Mouse (Mus musculus) erythroblast, embryonic 14.5 days (primary cell): Measurements from ENCODE around the gene Mrc2. TPM values are rescaled to one million over a fixed set of nuclear protein-coding genes. Genes with fewer than 3 reads are reported as not detected.

ENCODE experiments used
- H3K27me3 ChIP-seq: 2 replicates; pipeline ENCODE4 v1.6.1; 2012; ENCODE audit warnings: inconsistent platforms; ENCODE audit not compliant: control insufficient read depth
- H3K36me3 ChIP-seq: 2 replicates; pipeline ENCODE4 v1.6.1; 2012; ENCODE audit warnings: mild to moderate bottlenecking, inconsistent platforms; ENCODE audit not compliant: control insufficient read depth
- H3K4me1 ChIP-seq: 2 replicates; pipeline ENCODE4 v1.6.1; 2012; ENCODE audit warnings: inconsistent platforms; ENCODE audit not compliant: control insufficient read depth
- H3K4me3 ChIP-seq: replicated peaks from 2 replicates; pipeline ENCODE3; 2012; ENCODE audit warnings: moderate library complexity, mild to moderate bottlenecking, inconsistent platforms
- H3K9me3 ChIP-seq: 2 replicates; pipeline ENCODE4 v1.6.1; 2012; ENCODE audit warnings: low read length, inconsistent platforms, mixed read lengths; ENCODE audit not compliant: control insufficient read depth
- GATA1 ChIP-seq: IDR thresholded peaks from 2 replicates; pipeline ENCODE4 v1.6.1; 2012; ENCODE audit warnings: low read length, inconsistent platforms, mixed read lengths
- TAL1 ChIP-seq: IDR thresholded peaks from 3 replicates; pipeline ENCODE4 v1.6.1; 2012; ENCODE audit warnings: low read length, inconsistent platforms, mixed read lengths
- polyA plus RNA-seq: library from polyadenylated mRNA; stranded (reverse); fragments of >175 nt; gene quantifications from 2 replicates; pipeline ENCODE4 v1.2.3, GENCODE M21; 2012

The Mrc2 gene
- polyA plus RNA-seq, 1 experiment: 0.01 TPM

- TF ChIP-seq TAL1 (no peak), GATA1 (no peak)
- Histone ChIP-seq H3K36me3 (no peaks in the 10 kb centered on the region), H3K4me3 (no peak overlapping the region), H3K4me1 (no peaks in the 10 kb centered on the region), H3K9me3 (no peaks in the 10 kb centered on the region), H3K27me3 (no peaks in the 10 kb centered on the region)
These were observed 46.4 kb downstream of the Mrc2 start for GRCm38 (mm10) chr11:105338596-105339390.

GRCm38 (mm10) chr11:105345284-105345683, 52.8 kb downstream of the Mrc2 start:
- H3K36me3 ChIP-seq: no peaks in the 10 kb centered on the region
- no peak overlapping the region for H3K4me3 ChIP-seq
- TF ChIP-seq TAL1 (no peak), GATA1 (no peak)
- H3K27me3 ChIP-seq: no peaks in the 10 kb centered on the region
- peaks cover 29% of the 10 kb centered on the region for H3K4me1 ChIP-seq
- no peaks in the 10 kb centered on the region for H3K9me3 ChIP-seq

DNA sequence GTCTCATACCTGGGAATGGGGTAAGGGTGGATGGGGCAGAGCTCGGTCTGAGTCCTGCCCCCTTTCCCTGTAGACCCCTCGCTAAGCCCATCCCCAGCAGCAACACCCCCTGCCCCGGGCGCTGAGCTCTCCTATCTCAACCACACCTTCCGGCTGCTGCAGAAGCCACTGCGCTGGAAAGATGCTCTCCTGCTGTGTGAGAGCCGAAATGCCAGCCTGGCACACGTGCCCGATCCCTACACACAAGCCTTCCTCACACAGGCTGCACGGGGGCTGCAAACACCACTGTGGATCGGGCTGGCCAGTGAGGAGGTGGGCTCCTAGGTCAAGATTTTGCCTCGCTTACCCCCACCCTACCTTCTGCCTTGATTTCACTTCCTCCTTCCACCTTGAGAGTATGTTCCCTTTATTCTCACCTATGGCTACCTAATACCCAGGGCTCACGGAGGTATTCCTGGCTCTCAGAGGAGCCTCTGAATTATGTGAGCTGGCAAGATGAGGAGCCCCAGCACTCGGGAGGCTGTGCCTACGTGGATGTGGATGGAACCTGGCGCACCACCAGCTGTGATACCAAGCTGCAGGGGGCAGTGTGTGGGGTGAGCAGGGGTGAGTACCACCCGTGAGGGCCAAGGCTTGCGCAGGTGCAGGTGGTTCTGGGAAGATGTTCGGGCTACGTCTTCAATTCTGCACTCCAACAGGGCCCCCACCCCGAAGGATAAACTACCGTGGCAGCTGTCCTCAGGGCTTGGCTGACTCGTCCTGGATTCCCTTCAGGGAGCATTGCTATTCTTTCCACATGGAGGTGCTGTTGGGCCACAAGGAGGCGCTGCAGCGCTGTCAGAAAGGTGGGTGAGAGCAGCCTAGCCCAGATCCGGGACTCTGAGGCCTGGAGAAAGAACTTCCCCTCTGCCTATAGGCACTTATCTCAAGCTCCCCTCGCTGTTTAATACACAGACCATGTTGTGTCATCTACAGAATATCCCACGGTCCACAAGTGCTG, 55.0 kb downstream of the Mrc2 start:
- Histone ChIP-seq H3K27me3 (no peaks in the 10 kb centered on the region), H3K36me3 (no peaks in the 10 kb centered on the region), H3K4me1 (peaks cover 40% of the 10 kb centered on the region), H3K4me3 (no peak overlapping the region), H3K9me3 (no peaks in the 10 kb centered on the region)
- TF ChIP-seq TAL1 (no peak), GATA1 (no peak)

- Histone ChIP-seq H3K36me3 (no peaks in the 10 kb centered on the region), H3K9me3 (no peaks in the 10 kb centered on the region), H3K27me3 (peaks cover 3% of the 10 kb centered on the region; the same call in 1 of the 2 replicates), H3K4me1 (peaks cover 43% of the 10 kb centered on the region), H3K4me3 (no peak overlapping the region)
- TF ChIP-seq TAL1 (no peak), GATA1 (no peak)
These were observed 56.1 kb downstream of the Mrc2 start for GRCm38 (mm10) chr11:105348495-105348982.

DNA sequence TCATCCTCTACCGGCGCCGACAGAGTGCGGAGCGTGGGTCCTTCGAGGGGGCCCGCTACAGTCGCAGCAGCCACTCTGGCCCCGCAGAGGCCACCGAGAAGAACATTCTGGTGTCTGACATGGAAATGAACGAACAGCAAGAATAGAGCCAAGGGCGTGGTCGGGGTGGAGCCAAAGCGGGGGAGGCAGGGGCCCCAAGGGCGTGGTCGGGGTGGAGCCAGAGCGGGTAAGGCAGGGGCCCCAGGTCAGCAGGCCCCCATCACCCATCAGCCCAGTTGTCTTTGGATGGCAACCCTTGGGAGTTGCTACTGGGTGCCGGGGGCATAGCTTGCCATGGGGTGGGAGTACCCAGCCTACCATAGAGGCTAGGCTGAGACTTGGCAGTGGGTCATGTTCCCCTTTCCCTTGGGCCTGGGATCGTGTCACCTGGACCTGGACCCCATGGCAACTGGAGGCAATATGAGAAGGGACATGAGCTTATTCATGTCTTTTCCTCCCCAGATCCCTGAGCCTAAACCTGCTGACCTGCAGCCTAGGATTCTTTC, 57.4 kb downstream of the Mrc2 start:
- TF ChIP-seq GATA1 (no peak), TAL1 (no peak)
- no peaks in the 10 kb centered on the region for H3K36me3 ChIP-seq
- H3K4me1 ChIP-seq: peaks cover 43% of the 10 kb centered on the region
- H3K4me3 ChIP-seq: peak overlapping the region; percentile 17
- peaks cover 3% of the 10 kb centered on the region; the same call in 1 of the 2 replicates for H3K27me3 ChIP-seq
- no peaks in the 10 kb centered on the region for H3K9me3 ChIP-seq

DNA sequence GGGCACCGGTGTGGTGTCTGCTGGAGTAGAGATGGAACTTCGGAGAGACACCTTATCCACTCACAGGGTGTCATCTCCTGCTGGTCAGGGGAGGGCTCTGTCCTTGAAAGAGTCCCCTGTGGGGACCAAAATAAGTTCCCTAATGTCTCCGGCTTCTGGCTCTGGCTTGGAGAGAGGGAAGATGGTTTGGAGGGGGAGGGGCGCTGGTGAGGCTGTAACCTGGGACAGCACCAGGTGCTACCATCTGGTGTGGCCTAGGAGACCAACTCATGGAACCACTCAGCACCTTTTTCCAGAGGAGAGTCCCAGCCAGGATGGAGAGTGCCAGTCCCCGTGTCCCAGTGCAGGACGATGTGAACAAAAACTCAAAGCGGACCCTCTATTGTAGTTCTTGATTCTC, 58.2 kb downstream of the Mrc2 start:
- Histone ChIP-seq H3K4me1 (peaks cover 43% of the 10 kb centered on the region), H3K9me3 (no peaks in the 10 kb centered on the region), H3K36me3 (no peaks in the 10 kb centered on the region), H3K27me3 (peaks cover 3% of the 10 kb centered on the region; the same call in 1 of the 2 replicates), H3K4me3 (no peak overlapping the region)
- TF ChIP-seq GATA1 (no peak), TAL1 (no peak)

- Histone ChIP-seq H3K36me3 (no peaks in the 10 kb centered on the region), H3K27me3 (peaks cover 3% of the 10 kb centered on the region; the same call in 1 of the 2 replicates), H3K4me1 (peaks cover 43% of the 10 kb centered on the region), H3K9me3 (no peaks in the 10 kb centered on the region), H3K4me3 (no peak overlapping the region)
- TF ChIP-seq GATA1: no peak
- TF ChIP-seq TAL1: no peak
These were observed 59.7 kb downstream of the Mrc2 start for GRCm38 (mm10) chr11:105352152-105352551.

- H3K27me3 ChIP-seq: peaks cover 3% of the 10 kb centered on the region; the same call in 1 of the 2 replicates
These were observed 60.8 kb downstream of the Mrc2 start for GRCm38 (mm10) chr11:105352954-105353890.

More at GRCm38 (mm10) chr11:105352954-105353890, 60.8 kb downstream of the Mrc2 start:
- H3K4me3 ChIP-seq: no peak overlapping the region
- H3K36me3 ChIP-seq: no peaks in the 10 kb centered on the region
- no peaks in the 10 kb centered on the region for H3K9me3 ChIP-seq
- TF ChIP-seq GATA1: no peak
- no peak for TF ChIP-seq TAL1
- peaks cover 35% of the 10 kb centered on the region for H3K4me1 ChIP-seq
